Mouse (Mus musculus) cerebellum, adult 9-10 months (tissue): ENCODE data around the gene Nle1.

Experiments
- DNase-seq: peaks from one replicate; pipeline ENCODE4 v3.0.0; 2022

Nle1 gene

GRCm38 (mm10) chr11:82910679-82911389, 2.6 kb upstream of the Nle1 start:
- no peak for DNase-seq

- DNase-seq, result no peak
Observed at GRCm38 (mm10) chr11:82910250-82910649, 2.0 kb upstream of the Nle1 start, which contains the start of gene Unc45b. Gene Unc45b (plus strand): TSS chr11:82910550.

GRCm38 (mm10) chr11:82908608-82908989, 388 bp upstream of the Nle1 start:
- DNase-seq, result no peak

GRCm38 (mm10) chr11:82905816-82906215, 2.4 kb downstream of the Nle1 start:
- no peak for DNase-seq

- DNase-seq, result no peak
Observed at GRCm38 (mm10) chr11:82904952-82905351, 3.3 kb downstream of the Nle1 start.

GRCm38 (mm10) chr11:82901606-82902310, 6.5 kb downstream of the Nle1 start:
- peak; percentile 74 for DNase-seq

GRCm38 (mm10) chr11:82899720-82900119, 8.5 kb downstream of the Nle1 start:
- no peak for DNase-seq

GRCm38 (mm10) chr11:82897478-82897877, 10.7 kb downstream of the Nle1 start:
- no peak for DNase-seq

- DNase-seq, result no peak
Observed at GRCm38 (mm10) chr11:82891936-82892335, 16.3 kb downstream of the Nle1 start, which contains the start of gene Fndc8. Gene Fndc8 (plus strand): TSS chr11:82892124.

GRCm38 (mm10) chr11:82890342-82890762, 17.9 kb downstream of the Nle1 start, which contains the start of gene Rad51d:
Gene Rad51d (minus strand): TSS chr11:82890614.
- DNase-seq, result peak; percentile 95

- DNase-seq, result no peak
Observed at GRCm38 (mm10) chr11:82889524-82890341, 18.5 kb downstream of the Nle1 start.

GRCm38 (mm10) chr11:82888491-82888946, 19.7 kb downstream of the Nle1 start:
- DNase-seq, result no peak

- no peak for DNase-seq
Observed at GRCm38 (mm10) chr11:82886559-82886958, 21.7 kb downstream of the Nle1 start.

- no peak for DNase-seq
Observed at GRCm38 (mm10) chr11:82883180-82883579, 25.0 kb downstream of the Nle1 start.

GRCm38 (mm10) chr11:82877726-82878344, 30.4 kb downstream of the Nle1 start:
- no peak for DNase-seq

GRCm38 (mm10) chr11:82875631-82876030, 32.6 kb downstream of the Nle1 start:
- no peak for DNase-seq

- no peak for DNase-seq
Observed at GRCm38 (mm10) chr11:82874924-82875323, 33.3 kb downstream of the Nle1 start.

- DNase-seq, result peak; percentile 92
Observed at GRCm38 (mm10) chr11:82871031-82871446, 37.2 kb downstream of the Nle1 start, which contains the start of gene Rffl. Gene Rffl (minus strand): TSS chr11:82871210.

- peak; percentile 61 for DNase-seq
Observed at GRCm38 (mm10) chr11:82870173-82871030, 37.8 kb downstream of the Nle1 start.

- DNase-seq, result peak; percentile 26
Observed at GRCm38 (mm10) chr11:82869506-82870172, 38.6 kb downstream of the Nle1 start.

- no peak for DNase-seq
Observed at GRCm38 (mm10) chr11:82867956-82868355, 40.3 kb downstream of the Nle1 start.
